Mouse (Mus musculus): ENCODE data around the gene 1810049J17Rik.

DNA sequence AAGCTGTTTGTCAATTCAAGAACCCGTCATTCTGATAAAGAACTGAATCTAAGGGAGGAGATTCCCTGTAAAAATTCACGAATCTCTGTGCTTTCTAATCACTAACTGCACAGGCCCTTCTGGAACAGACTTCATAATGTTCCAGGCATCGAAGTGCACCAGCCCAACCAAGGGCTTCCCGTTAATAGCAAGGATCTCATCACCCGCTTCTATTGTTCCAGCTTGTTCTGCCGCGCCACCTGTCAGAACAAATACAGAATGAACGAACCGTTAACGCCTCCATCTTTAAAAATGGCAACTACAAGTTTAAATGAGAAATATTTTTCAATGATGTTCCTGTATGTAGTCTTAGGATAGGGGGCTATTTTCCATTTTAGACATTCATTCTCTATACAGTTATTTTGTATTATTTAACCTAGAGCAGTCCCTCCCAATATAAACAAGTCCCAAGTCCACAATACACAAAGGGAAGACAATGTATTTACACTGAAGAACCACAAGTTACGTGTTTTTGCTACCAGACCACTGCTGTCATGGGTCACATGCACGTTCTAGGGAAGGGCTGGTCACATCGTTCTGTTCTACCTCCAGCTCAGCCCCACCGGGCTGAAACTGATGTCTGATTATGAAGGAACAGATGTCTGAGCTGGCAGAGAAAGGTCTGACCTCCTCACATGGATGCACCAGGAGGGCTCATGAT is 40.5 kb upstream of the 1810049J17Rik start:
- TF ChIP-seq ZMIZ1 (IDR thresholded peaks at IDR 0.05; ENCODE audit: low read depth, low read length) = no peak
- TF ChIP-seq CTCF (IDR thresholded peaks at IDR 0.05 in 2 of 3, conservative IDR thresholded peaks at IDR 0.05 in 1 of 3; ENCODE audit: control insufficient read depth in 1 of 3, insufficient read depth in 1 of 3, low read depth in 2 of 3, low read length in 3 of 3, poor library complexity in 1 of 3, severe bottlenecking in 1 of 3) = no peak
- TF ChIP-seq ZKSCAN1 (IDR thresholded peaks at IDR 0.05; ENCODE audit: low read depth, low read length) = no peak

All from MEL (cell line).